Mouse (Mus musculus) C2C12 (cell line): ENCODE data around the gene Spef1. TPM values are rescaled to one million over a fixed set of nuclear protein-coding genes. Genes with fewer than 3 reads are reported as not detected.

Experiments used
- H3K27me3 ChIP-seq: one replicate; pipeline ENCODE4 v1.6.1; 2011; ENCODE audit not compliant: control insufficient read depth, insufficient read depth, insufficient read length
- H3K36me3 ChIP-seq: one replicate; pipeline ENCODE4 v1.6.1; 2011; ENCODE audit not compliant: control insufficient read depth, insufficient read depth
- H3K4me3 ChIP-seq: one replicate; pipeline ENCODE4 v1.5.1; 2011; ENCODE audit warnings: mild to moderate bottlenecking, control low read depth; ENCODE audit not compliant: poor library complexity, insufficient read depth, severe bottlenecking
- H3K79me2 ChIP-seq: one replicate; pipeline ENCODE4 v1.6.1; 2011; ENCODE audit not compliant: control insufficient read depth, insufficient read depth
- H3K79me3 ChIP-seq: one replicate; pipeline ENCODE4 v1.6.1; 2011; ENCODE audit warnings: low read depth, control low read depth
- H3ac ChIP-seq: one replicate; pipeline ENCODE3; 2011; ENCODE audit warnings: low read depth; ENCODE audit not compliant: control insufficient read depth, insufficient read length
- CEBPB ChIP-seq: IDR thresholded peaks from one replicate; pipeline ENCODE4 v1.6.1; 2011; ENCODE audit warnings: low read depth, mild to moderate bottlenecking, control low read depth, moderate library complexity
- CTCF ChIP-seq: IDR thresholded peaks from one replicate; pipeline ENCODE4 v1.5.1; 2011; ENCODE audit not compliant: control insufficient read depth, insufficient read depth, insufficient read length
- FOSL1 ChIP-seq: IDR thresholded peaks from one replicate; pipeline ENCODE4 v1.8.0; 2011; ENCODE audit warnings: mild to moderate bottlenecking, low read length; ENCODE audit not compliant: poor library complexity, insufficient read depth, severe bottlenecking
- MAX ChIP-seq: IDR thresholded peaks from one replicate; pipeline ENCODE4 v1.6.1; 2011; ENCODE audit warnings: mild to moderate bottlenecking, control low read depth
- MYOD1 ChIP-seq: IDR thresholded peaks from one replicate; pipeline ENCODE4 v1.6.1; 2011; ENCODE audit warnings: low read depth; ENCODE audit not compliant: control insufficient read depth, insufficient read length
- MYOG ChIP-seq: IDR thresholded peaks from one replicate; pipeline ENCODE4 v1.6.1; 2011; ENCODE audit not compliant: control insufficient read depth, insufficient read length; ENCODE audit errors: extremely low read depth
- USF1 ChIP-seq: IDR thresholded peaks from one replicate; pipeline ENCODE4 v1.6.1; 2011; ENCODE audit warnings: low read depth, mild to moderate bottlenecking, control low read depth, moderate library complexity
- polyA plus RNA-seq: library from polyadenylated mRNA; unstranded; fragments of >200 nt; fragmentation: generic; extraction: Trizol; gene quantifications from one replicate; pipeline ENCODE4 v1.2.1, GENCODE M21; 2012; ENCODE audit warnings: missing spikeins

The Spef1 gene
- polyA plus RNA-seq, 1 experiment: 7.6 TPM

GRCm38 (mm10) chr2:131139886-131140532, 47.1 kb downstream of the Spef1 start:
- H3K36me3 ChIP-seq: peaks cover 6% of the 10 kb centered on the region
- TF ChIP-seq MYOD1 (no peak), CTCF (no peak), MAX (no peak), USF1 (no peak)
- H3K79me2 ChIP-seq: no peaks in the 10 kb centered on the region
- H3ac ChIP-seq: no peak overlapping the region
- H3K27me3 ChIP-seq: no peaks in the 10 kb centered on the region
- H3K4me3 ChIP-seq: no peak overlapping the region
- H3K79me3 ChIP-seq: no peaks in the 10 kb centered on the region

GRCm38 (mm10) chr2:131139287-131139686, 47.8 kb downstream of the Spef1 start:
- TF ChIP-seq MYOG (no peak), CEBPB (no peak), CTCF (no peak), MAX (no peak), FOSL1 (no peak), MYOD1 (no peak), USF1 (no peak)
- Histone ChIP-seq H3K36me3 (peaks cover 2% of the 10 kb centered on the region), H3ac (no peak overlapping the region)

GRCm38 (mm10) chr2:131138760-131139159, 48.3 kb downstream of the Spef1 start:
- H3K79me2 ChIP-seq: no peaks in the 10 kb centered on the region
- H3K4me3 ChIP-seq: no peak overlapping the region
- TF ChIP-seq USF1: no peak
- no peak for TF ChIP-seq MAX
- no peak for TF ChIP-seq FOSL1
- no peak for TF ChIP-seq MYOG
- TF ChIP-seq CEBPB: no peak
- no peak for TF ChIP-seq CTCF
- no peak for TF ChIP-seq MYOD1
- H3ac ChIP-seq: no peak overlapping the region
- H3K36me3 ChIP-seq: no peaks in the 10 kb centered on the region
- no peaks in the 10 kb centered on the region for H3K79me3 ChIP-seq
- H3K27me3 ChIP-seq: no peaks in the 10 kb centered on the region

More at GRCm38 (mm10) chr2:131139287-131139686, 47.8 kb downstream of the Spef1 start:
- H3K79me3 ChIP-seq: no peaks in the 10 kb centered on the region
- no peaks in the 10 kb centered on the region for H3K27me3 ChIP-seq
- H3K79me2 ChIP-seq: no peaks in the 10 kb centered on the region
- no peak overlapping the region for H3K4me3 ChIP-seq

- Histone ChIP-seq H3K27me3 (no peaks in the 10 kb centered on the region), H3ac (no peak overlapping the region), H3K79me3 (no peaks in the 10 kb centered on the region), H3K4me3 (no peak overlapping the region), H3K36me3 (no peaks in the 10 kb centered on the region), H3K79me2 (no peaks in the 10 kb centered on the region)
- TF ChIP-seq USF1 (no peak), CTCF (no peak), MYOG (no peak), MAX (no peak), CEBPB (no peak), MYOD1 (no peak), FOSL1 (no peak)
Observed at GRCm38 (mm10) chr2:131138296-131138695, 48.8 kb downstream of the Spef1 start.

- Histone ChIP-seq H3K79me3 (no peaks in the 10 kb centered on the region), H3K27me3 (no peaks in the 10 kb centered on the region), H3ac (no peak overlapping the region), H3K79me2 (no peaks in the 10 kb centered on the region), H3K4me3 (no peak overlapping the region), H3K36me3 (no peaks in the 10 kb centered on the region)
- TF ChIP-seq CTCF: no peak
- no peak for TF ChIP-seq FOSL1
Observed at GRCm38 (mm10) chr2:131135521-131136139, 51.5 kb downstream of the Spef1 start.

GRCm38 (mm10) chr2:131134826-131135400, 52.2 kb downstream of the Spef1 start:
- Histone ChIP-seq H3K36me3 (no peaks in the 10 kb centered on the region), H3K4me3 (no peak overlapping the region)
- TF ChIP-seq MYOG (no peak), CTCF (no peak), USF1 (no peak), CEBPB (no peak), MAX (no peak), FOSL1 (no peak), MYOD1 (no peak)

More at GRCm38 (mm10) chr2:131134826-131135400, 52.2 kb downstream of the Spef1 start:
- H3K27me3 ChIP-seq: no peaks in the 10 kb centered on the region
- no peak overlapping the region for H3ac ChIP-seq
- H3K79me3 ChIP-seq: no peaks in the 10 kb centered on the region
- no peaks in the 10 kb centered on the region for H3K79me2 ChIP-seq
